Mouse (Mus musculus) CH12.LX (cell line): Measurements from ENCODE around the gene Cenpa. TPM values are rescaled to one million over a fixed set of nuclear protein-coding genes. Genes with fewer than 3 reads are reported as not detected.

Experiments
- DNase-seq: peaks from one replicate; pipeline ENCODE4 v3.0.0-alpha.2; 2013; ENCODE audit errors: extremely low read depth
- H3K27ac ChIP-seq: 2 replicates; pipeline ENCODE4 v1.5.1; 2012; ENCODE audit warnings: low read depth, mild to moderate bottlenecking, control low read depth, moderate library complexity; ENCODE audit not compliant: insufficient read depth
- H3K27me3 ChIP-seq: replicated peaks from 2 replicates; pipeline ENCODE3; 2012; ENCODE audit warnings: inconsistent platforms
- H3K36me3 ChIP-seq, 2 experiments: replicated peaks in 1 of 2; 2 replicates each; pipeline versions ENCODE3 to v1.6.1; 2012; ENCODE audit warnings: inconsistent platforms in 1 of 2, low read length in 1 of 2, mild to moderate bottlenecking in 1 of 2, mixed read lengths in 1 of 2, moderate library complexity in 1 of 2; ENCODE audit not compliant: control insufficient read depth in 1 of 2, insufficient read depth in 1 of 2
- H3K4me1 ChIP-seq, 2 experiments: 2 replicates each; pipeline ENCODE4 v1.6.1; 2012; ENCODE audit warnings: inconsistent platforms in 1 of 2, moderate library complexity in 1 of 2; ENCODE audit not compliant: insufficient read depth in 2 of 2, control insufficient read depth in 1 of 2
- H3K4me2 ChIP-seq: 2 replicates; pipeline ENCODE4 v1.6.1; 2012; ENCODE audit warnings: low read depth, mild to moderate bottlenecking, control low read depth; ENCODE audit not compliant: poor library complexity, insufficient read depth, severe bottlenecking
- H3K4me3 ChIP-seq, 3 experiments: fragments of 150-350 bp in 1 of 3; sonication (generic) in 1 of 3; replicated peaks in 1 of 3; 2 replicates each; pipeline versions ENCODE3 to v1.5.1; 2011 to 2012; ENCODE audit warnings: low read depth in 2 of 3, low read length in 2 of 3, mild to moderate bottlenecking in 2 of 3, moderate library complexity in 2 of 3, control low read depth in 1 of 3, improper control_type of control experiment in 1 of 3, inconsistent platforms in 1 of 3, mixed read lengths in 1 of 3; ENCODE audit not compliant: poor library complexity in 1 of 3
- H3K79me2 ChIP-seq: replicated peaks from 2 replicates; pipeline ENCODE4 v1.6.1; 2012; ENCODE audit warnings: mild to moderate bottlenecking, moderate library complexity; ENCODE audit not compliant: control insufficient read depth, poor library complexity, insufficient read depth, severe bottlenecking; ENCODE audit errors: extremely low read depth
- H3K9ac ChIP-seq: 2 replicates; pipeline ENCODE4 v1.6.1; 2012; ENCODE audit warnings: low read depth, mild to moderate bottlenecking, control low read depth, moderate library complexity; ENCODE audit not compliant: insufficient read depth
- H3K9me3 ChIP-seq: replicated peaks from 2 replicates; pipeline ENCODE3; 2012; ENCODE audit warnings: low read length, inconsistent platforms, mixed read lengths
- BHLHE40 ChIP-seq: IDR thresholded peaks from 2 replicates; pipeline ENCODE4 v1.6.1; 2011; ENCODE audit warnings: mild to moderate bottlenecking, low read depth, low read length, improper control_type of control experiment
- CHD1 ChIP-seq: IDR thresholded peaks from 2 replicates; pipeline ENCODE4 v1.6.1; 2012; ENCODE audit warnings: low read depth, low read length, improper control_type of control experiment, inconsistent platforms
- CHD2 ChIP-seq: IDR thresholded peaks from 2 replicates; pipeline ENCODE4 v1.6.1; 2011; ENCODE audit warnings: low read length, improper control_type of control experiment
- E2F4 ChIP-seq: IDR thresholded peaks from 2 replicates; pipeline ENCODE4 v1.6.1; 2011; ENCODE audit warnings: low read depth, low read length, improper control_type of control experiment; ENCODE audit not compliant: insufficient replicate concordance
- ELF1 ChIP-seq: IDR thresholded peaks from 2 replicates; pipeline ENCODE4 v1.6.1; 2014; ENCODE audit warnings: low read depth, mild to moderate bottlenecking, inconsistent platforms, low read length, improper control_type of control experiment
- EP300 ChIP-seq: IDR thresholded peaks from 2 replicates; pipeline ENCODE4 v1.6.1; 2011; ENCODE audit warnings: low read length, improper control_type of control experiment
- ETS1 ChIP-seq: conservative IDR thresholded peaks from 2 replicates; pipeline ENCODE4 v1.6.1; 2012; ENCODE audit warnings: low read depth, mild to moderate bottlenecking, inconsistent platforms, low read length, improper control_type of control experiment, moderate library complexity
- GABPA ChIP-seq: IDR thresholded peaks from 2 replicates; pipeline ENCODE4 v1.6.1; 2012; ENCODE audit warnings: low read depth, low read length, improper control_type of control experiment, inconsistent platforms; ENCODE audit not compliant: insufficient replicate concordance
- HCFC1 ChIP-seq: IDR thresholded peaks from 2 replicates; pipeline ENCODE4 v1.6.1; 2012; ENCODE audit warnings: low read depth, mild to moderate bottlenecking, inconsistent platforms, low read length, improper control_type of control experiment
- JUN ChIP-seq: IDR thresholded peaks from 2 replicates; pipeline ENCODE4 v1.6.1; 2011; ENCODE audit warnings: low read depth, mild to moderate bottlenecking, low read length, improper control_type of control experiment, moderate library complexity; ENCODE audit not compliant: insufficient read depth
- MAFK ChIP-seq: IDR thresholded peaks from 2 replicates; pipeline ENCODE4 v1.6.1; 2011; ENCODE audit warnings: low read length, improper control_type of control experiment; ENCODE audit not compliant: insufficient replicate concordance
- MAX ChIP-seq: IDR thresholded peaks from 2 replicates; pipeline ENCODE4 v1.6.1; 2011; ENCODE audit warnings: low read length, improper control_type of control experiment
- MEF2A ChIP-seq: IDR thresholded peaks from 2 replicates; pipeline ENCODE4 v1.6.1; 2014; ENCODE audit warnings: low read depth, mild to moderate bottlenecking, inconsistent platforms, low read length, improper control_type of control experiment, borderline replicate concordance
- MXI1 ChIP-seq: IDR thresholded peaks from 2 replicates; pipeline ENCODE4 v1.6.1; 2011; ENCODE audit warnings: mild to moderate bottlenecking, low read depth, low read length, improper control_type of control experiment
- MYC ChIP-seq: IDR thresholded peaks from 2 replicates; pipeline ENCODE4 v1.6.1; 2011; ENCODE audit warnings: low read depth, mild to moderate bottlenecking, improper control_type of control experiment, low read length
- NELFE ChIP-seq: IDR thresholded peaks from 2 replicates; pipeline ENCODE4 v1.6.1; 2011; ENCODE audit warnings: low read depth, low read length, improper control_type of control experiment
- POLR2A ChIP-seq: IDR thresholded peaks from 2 replicates; pipeline ENCODE4 v1.6.1; 2011; ENCODE audit warnings: low read depth, mild to moderate bottlenecking, improper control_type of control experiment, low read length
- POLR2AphosphoS2 ChIP-seq: IDR thresholded peaks from 2 replicates; pipeline ENCODE4 v1.6.1; 2011; ENCODE audit warnings: low read depth, low read length, improper control_type of control experiment
- RAD21 ChIP-seq: IDR thresholded peaks from 2 replicates; pipeline ENCODE4 v1.6.1; 2011; ENCODE audit warnings: low read depth, mild to moderate bottlenecking, low read length, improper control_type of control experiment, moderate library complexity
- SIN3A ChIP-seq: IDR thresholded peaks from 2 replicates; pipeline ENCODE4 v1.6.1; 2012; ENCODE audit warnings: low read length, improper control_type of control experiment, inconsistent platforms
- SMC3 ChIP-seq: IDR thresholded peaks from 2 replicates; pipeline ENCODE4 v1.6.1; 2011; ENCODE audit warnings: low read depth, low read length, improper control_type of control experiment
- ZC3H11A ChIP-seq: IDR thresholded peaks from 2 replicates; pipeline ENCODE4 v1.6.1; 2012; ENCODE audit warnings: low read depth, mild to moderate bottlenecking, inconsistent platforms, low read length, improper control_type of control experiment
- ZMIZ1 ChIP-seq: IDR thresholded peaks from 2 replicates; pipeline ENCODE4 v1.6.1; 2012; ENCODE audit warnings: low read depth, mild to moderate bottlenecking, inconsistent platforms, low read length, improper control_type of control experiment
- dilution Hi-C: fragments of 300-500 bp; cut with MboI; formaldehyde crosslinking; loops from 2 replicates; pipeline ENCODE4 v1.14.3; 2020; ENCODE audit warnings: low sequenced_read_pairs; ENCODE audit not compliant: extremely low pct_unique_long_range_greater_than_20kb, extremely low pct_ligation_motif_present
- in situ Hi-C: fragments of 300-500 bp; cut with MboI; formaldehyde crosslinking; loops from 3 replicates; pipeline ENCODE4 v1.14.3; 2019; ENCODE audit warnings: low sequenced_read_pairs, low pct_ligation_motif_present, low pct_unique_long_range_greater_than_20kb, mixed read lengths
- polyA plus RNA-seq: library from polyadenylated mRNA; unstranded; fragments of >175 nt; gene quantifications from 2 replicates; pipeline ENCODE4 v1.2.1, GENCODE M21; 2012; ENCODE audit warnings: low read depth; ENCODE audit not compliant: insufficient read length
- total RNA-seq, 2 experiments: library from RNA; depleted of rRNA; stranded (reverse); fragments of 300-350 nt in 1 of 2; fragments of >200 nt in 1 of 2; gene quantifications; 2 replicates each; pipeline ENCODE4 v1.2.3; 2012 to 2014

The Cenpa gene
- total and polyA plus RNA-seq, 3 experiments, result 89.4 to 163 (median 125) TPM

DNA sequence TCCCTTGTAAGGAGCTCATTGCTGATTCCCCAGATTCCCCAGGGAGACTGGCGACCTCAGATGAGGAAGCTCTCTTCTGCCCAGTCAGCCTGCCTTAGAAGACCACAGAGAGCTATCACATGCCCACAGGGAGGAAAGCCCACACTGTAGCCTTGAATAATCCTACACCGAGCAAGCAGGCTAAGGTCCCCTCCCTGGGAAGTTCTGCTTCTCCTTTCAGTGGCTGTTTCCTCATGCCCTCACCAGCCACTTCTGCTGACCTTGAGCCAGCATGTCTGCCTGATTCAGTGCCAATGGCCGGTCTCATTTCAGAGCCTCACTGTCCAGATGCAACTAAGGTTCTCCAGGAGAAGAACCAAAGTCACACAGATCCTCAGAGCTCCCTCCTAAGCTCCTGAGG lies 15.8 kb upstream of the Cenpa start:
- Histone ChIP-seq H3K79me2 (no peaks in the 10 kb centered on the region), H3K27ac (no peak overlapping the region), H3K9me3 (no peaks in the 10 kb centered on the region), H3K4me3 (no peak overlapping the region), H3K4me2 (no peak overlapping the region), H3K4me1 (peaks cover 12 to 62% of the 10 kb centered on the region in 2 experiments), H3K9ac (no peak overlapping the region), H3K27me3 (peaks cover 5% of the 10 kb centered on the region), H3K36me3 (peaks cover 5 to 46% of the 10 kb centered on the region in 2 experiments)
- peak; percentile 48 for DNase-seq
- TF ChIP-seq EP300 (no peak), ZMIZ1 (no peak), BHLHE40 (no peak), GABPA (no peak), E2F4 (no peak), MEF2A (no peak), JUN (no peak), ETS1 (no peak), SIN3A (no peak), CHD1 (no peak), ZC3H11A (no peak), POLR2AphosphoS2 (no peak), CHD2 (no peak)
- dilution Hi-C loops, result no loop called here
- in situ Hi-C loops, result no loop called here

DNA sequence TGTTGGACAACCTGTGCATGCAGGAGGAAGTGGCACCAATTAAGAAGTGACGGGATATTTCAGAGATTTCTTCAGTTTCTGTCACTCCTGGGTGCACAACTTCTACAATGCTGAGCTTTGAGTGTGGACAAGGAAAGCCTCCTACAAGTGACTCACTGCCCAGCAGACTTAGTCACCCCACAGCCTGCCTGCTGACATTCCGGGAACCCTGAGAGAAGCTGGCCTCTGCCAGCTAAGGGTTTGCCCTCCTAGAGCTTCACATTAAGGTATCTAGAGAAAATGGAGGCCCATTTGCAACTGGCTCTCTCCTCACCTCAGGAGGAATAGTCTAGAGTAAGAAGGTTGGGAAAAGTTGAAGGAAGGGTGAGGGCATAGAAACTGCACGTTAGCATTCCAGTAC lies 15.0 kb upstream of the Cenpa start:
- H3K79me2 ChIP-seq, result no peaks in the 10 kb centered on the region
- no peak for TF ChIP-seq EP300
- no peak for TF ChIP-seq MYC
- no peak for TF ChIP-seq RAD21
- TF ChIP-seq ETS1, result no peak
- TF ChIP-seq MAFK, result no peak
- no peak for TF ChIP-seq ELF1
- TF ChIP-seq E2F4, result no peak
- TF ChIP-seq ZMIZ1, result no peak
- no peak for TF ChIP-seq MXI1
- no peak for TF ChIP-seq SMC3
- no peak for TF ChIP-seq NELFE
- TF ChIP-seq ZC3H11A, result no peak
- TF ChIP-seq SIN3A, result no peak
- no peak for TF ChIP-seq POLR2A
- no peak for TF ChIP-seq HCFC1
- no peak for TF ChIP-seq MAX
- H3K27me3 ChIP-seq, result no peaks in the 10 kb centered on the region
- H3K36me3 ChIP-seq, result peaks cover 13 to 54% of the 10 kb centered on the region in 2 experiments
- no peak overlapping the region for H3K4me2 ChIP-seq
- dilution Hi-C loops, result no loop called here
- H3K4me1 ChIP-seq, result peaks cover 12 to 62% of the 10 kb centered on the region in 2 experiments
- in situ Hi-C loops, result no loop called here
- H3K9me3 ChIP-seq, result no peaks in the 10 kb centered on the region
- no peak for DNase-seq
- no peak overlapping the region for H3K27ac ChIP-seq
- no peak overlapping the region for H3K9ac ChIP-seq
- H3K4me3 ChIP-seq, result no peak overlapping the region
